In genomic region chr12:12938361-12938760, GRCm38 (mm10) we compare ENCODE assay signal across 8 mouse cellular contexts. TPM values are rescaled to one million over a fixed set of nuclear protein-coding genes. Genes with fewer than 3 reads are reported as not detected.
DNase-seq lines count a peak whose midpoint lies in the region; ATAC-seq lines count a peak whose summit lies in the region.

No protein-coding gene starts in this region.

- H3K27me3 ChIP-seq in embryonic facial prominence, embryonic 10.5 days (replicated peaks; ENCODE audit: low read depth, poor library complexity, severe bottlenecking) = 0 out of 2 replicates have a peak, but pooled peaks cover 1% of the 10 kb centered on the region
- no peaks in the 10 kb centered on the region for H3K27me3 ChIP-seq in limb, embryonic 10.5 days (ENCODE audit: low read depth, poor library complexity, severe bottlenecking)
- no peaks in the 10 kb centered on the region for H3K27me3 ChIP-seq in midbrain, embryonic 14.5 days (ENCODE audit: control insufficient read depth, insufficient read depth, low read length)

- no peaks in the 10 kb centered on the region for H3K9me3 ChIP-seq in embryonic facial prominence, embryonic 10.5 days
- no peaks in the 10 kb centered on the region for H3K9me3 ChIP-seq in limb, embryonic 10.5 days (replicated peaks)
- no peaks in the 10 kb centered on the region for H3K9me3 ChIP-seq in midbrain, embryonic 14.5 days (ENCODE audit: control insufficient read depth, low read length)

- peak overlapping the region; percentile 95 for H3K4me2 ChIP-seq in midbrain, embryonic 14.5 days (ENCODE audit: low read length)

- H3K27ac ChIP-seq in embryonic facial prominence, embryonic 10.5 days (replicated peaks) = peak overlapping the region; percentile 98
- peak overlapping the region; percentile 96 for H3K27ac ChIP-seq in limb, embryonic 10.5 days
- peak overlapping the region; percentile 97 for H3K27ac ChIP-seq in midbrain, embryonic 14.5 days (replicated peaks; ENCODE audit: low read depth, low read length)

- H3K9ac ChIP-seq in midbrain, embryonic 14.5 days (replicated peaks; ENCODE audit: low read length) = peak overlapping the region; percentile 91

- WGBS in embryonic facial prominence, embryonic 10.5 days = 7% methylated on average over 7 of the region's 7 CpGs
- WGBS in limb, embryonic 10.5 days = 9% methylated on average over 7 of the region's 7 CpGs
- under 1% methylated on average over 7 of the region's 7 CpGs for WGBS in midbrain, embryonic 14.5 days

- peak overlapping the region; percentile 80 for H3K4me3 ChIP-seq in embryonic facial prominence, embryonic 10.5 days
- peak overlapping the region; percentile 82 for H3K4me3 ChIP-seq in limb, embryonic 10.5 days
- peak overlapping the region; percentile 82 for H3K4me3 ChIP-seq in midbrain, embryonic 14.5 days (replicated peaks; ENCODE audit: low read depth, low read length)

- peaks cover 64% of the 10 kb centered on the region for H3K36me3 ChIP-seq in embryonic facial prominence, embryonic 10.5 days (replicated peaks)
- peaks cover 60% of the 10 kb centered on the region for H3K36me3 ChIP-seq in limb, embryonic 10.5 days
- peaks cover 37% of the 10 kb centered on the region for H3K36me3 ChIP-seq in midbrain, embryonic 14.5 days (ENCODE audit: control insufficient read depth, insufficient read depth, low read length)

- ATAC-seq in midbrain, embryonic 14.5 days (ENCODE audit: low FRiP score, low TSS enrichment) = no peak
- ATAC-seq in monocyte, adult 5-6 weeks (replicated peaks; ENCODE audit: insufficient number of reproducible peaks, low FRiP score, low TSS enrichment, poor library complexity, severe bottlenecking) = no peak

- H3K4me1 ChIP-seq in embryonic facial prominence, embryonic 10.5 days = peaks cover 30% of the 10 kb centered on the region
- peaks cover 26% of the 10 kb centered on the region for H3K4me1 ChIP-seq in limb, embryonic 10.5 days
- peaks cover 16% of the 10 kb centered on the region for H3K4me1 ChIP-seq in midbrain, embryonic 14.5 days (ENCODE audit: control insufficient read depth, insufficient read depth, low read length)

- DNase-seq in right cerebral cortex, adult 2 months (ENCODE audit: low spot score in 2 of 2) = peak; percentile 45 to 59
- no peak for DNase-seq in right cerebral cortex, postnatal 14 days
- peak; percentile 39 for DNase-seq in embryonic facial prominence, embryonic 10.5 days (ENCODE audit: low spot score)
- peak; percentile 97 for DNase-seq in heart, adult 11 months
- peak; percentile 71 for DNase-seq in kidney, adult 11 months
- no peak for DNase-seq in limb, embryonic 10.5 days (ENCODE audit: low spot score)
- peak; percentile 90 for DNase-seq in midbrain, embryonic 14.5 days

RNA-seq across cellular contexts. Expression of gene Mycn, which starts 3.4 kb away (rescaled TPM):
- polyA plus RNA-seq in embryonic facial prominence, embryonic 10.5 days (2016; fragmentation: Nextera tagmentation; extraction: Ambion mirVana) = 154 and 170 TPM in 2 replicates
- 153 and 241 TPM in 2 replicates for polyA plus RNA-seq in limb, embryonic 10.5 days (2016; fragmentation: Nextera tagmentation; extraction: Ambion mirVana)
- 61.7 and 63.1 TPM in 2 replicates for polyA plus RNA-seq in midbrain, embryonic 14.5 days (2014; fragmentation: Nextera tagmentation; extraction: Ambion mirVana)
- not detected in 3 replicates for total RNA-seq in monocyte, adult 5-6 weeks (2017)

Comparison
In these comparisons a context has a peak if more than half of its experiments do, and no peak if none do; other contexts are left out.
1. DNase-seq: peak in right cerebral cortex, adult 2 months (2 of 2), embryonic facial prominence, embryonic 10.5 days (single experiment), heart, adult 11 months (single experiment), kidney, adult 11 months (single experiment) and midbrain, embryonic 14.5 days (single experiment); none in right cerebral cortex, postnatal 14 days (single experiment) and limb, embryonic 10.5 days (single experiment).
2. Peak in every context shown above with its lines, with median percentiles within 50 percentile points of each other: H3K27ac ChIP-seq and H3K4me3 ChIP-seq.